Mouse (Mus musculus) central nervous system, embryonic 11.5 days (tissue): Measurements from ENCODE around the gene Klhdc9. TPM values are rescaled to one million over a fixed set of nuclear protein-coding genes. Genes with fewer than 3 reads are reported as not detected.

Experiments used
- polyA plus RNA-seq: library from polyadenylated mRNA; depleted of rRNA; stranded (reverse); fragments of >200 nt; gene quantifications from 2 replicates; pipeline ENCODE4 v1.2.3, GENCODE M21; 2012; rRNA removed

Gene Klhdc9
- polyA plus RNA-seq: 1.9 and 2.2 TPM in 2 replicates

GRCm38 (mm10) chr1:171360656-171361055 lies at the start of gene Klhdc9:
TSS of gene Klhdc9 (minus strand) at chr1:171360798.

DNA sequence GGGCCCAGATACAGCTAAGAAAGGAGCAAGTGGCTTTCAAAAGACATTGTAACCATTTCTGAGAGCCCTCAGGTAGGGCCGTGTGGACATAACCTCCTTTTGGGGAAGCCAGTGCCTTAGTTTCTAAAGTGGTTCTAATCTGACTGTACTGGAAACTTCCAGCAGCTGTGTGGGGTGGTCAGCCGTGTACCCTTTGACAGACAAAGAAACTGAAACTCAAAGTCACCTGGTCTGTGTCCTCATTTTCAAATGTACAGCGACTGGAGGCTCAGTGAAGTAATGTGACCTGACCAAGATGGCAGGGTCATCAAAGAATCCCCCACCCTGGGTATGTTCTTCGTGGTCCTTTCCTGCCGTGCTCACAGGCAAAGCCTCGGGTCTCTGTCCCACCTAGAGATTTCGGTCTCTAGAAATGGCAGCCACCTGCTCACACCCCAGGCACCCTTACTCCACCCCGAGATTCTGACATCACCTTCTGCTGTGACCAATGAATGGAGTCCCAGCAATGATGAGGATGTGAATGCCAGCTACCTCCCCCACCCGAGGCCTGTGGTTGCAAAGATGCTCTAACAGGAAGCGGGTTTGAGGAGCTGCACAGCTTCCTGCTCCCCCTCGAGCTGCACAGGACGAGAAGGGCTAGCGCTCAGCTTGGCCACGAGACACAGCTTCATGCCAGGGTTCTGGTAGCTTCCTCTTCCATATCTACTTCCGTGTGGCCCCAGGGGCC lies 27.9 kb upstream of the Klhdc9 start, which contains the start of gene Arhgap30:
TSS of gene Arhgap30 (plus strand) at position 579 of the 727 bp plus-strand sequence.

DNA sequence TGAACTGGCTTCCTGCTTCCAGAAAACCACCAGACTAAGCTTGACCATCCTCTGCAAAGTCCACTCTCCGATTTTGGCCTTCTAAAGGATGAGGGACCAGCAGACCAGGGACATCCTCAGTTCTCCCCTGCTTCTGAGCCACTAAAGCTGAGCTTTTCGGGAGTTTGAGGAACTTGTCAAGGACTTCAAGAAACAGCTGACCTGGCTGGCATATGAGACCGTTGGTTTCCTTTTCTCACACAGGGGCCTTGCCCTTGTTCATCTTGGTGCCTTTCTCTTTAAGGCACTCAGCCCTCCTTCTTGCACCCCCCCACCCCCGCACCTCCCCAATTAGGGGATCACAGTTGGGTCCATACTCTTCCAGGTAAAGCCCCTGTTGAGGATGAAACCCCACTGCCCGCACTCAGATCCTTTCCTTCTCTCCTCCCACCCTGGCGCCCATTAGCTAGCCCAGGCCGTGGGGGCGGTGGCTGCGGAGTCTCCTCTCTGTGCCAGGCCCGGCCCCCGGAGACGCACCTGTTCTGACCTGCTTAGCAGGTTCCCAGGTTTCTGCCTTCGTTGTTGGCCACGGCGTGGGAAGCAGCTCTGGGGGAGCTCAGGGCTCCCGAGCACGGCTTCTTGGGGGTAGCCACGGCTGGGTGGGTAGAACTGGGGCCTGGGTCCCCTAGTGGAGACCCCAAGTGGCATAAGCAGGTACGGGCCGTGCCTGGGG lies 9.4 kb upstream of the Klhdc9 start, which contains the start of gene Nectin4:
TSS of gene Nectin4 (plus strand) at position 255 of the 712 bp plus-strand sequence.

DNA sequence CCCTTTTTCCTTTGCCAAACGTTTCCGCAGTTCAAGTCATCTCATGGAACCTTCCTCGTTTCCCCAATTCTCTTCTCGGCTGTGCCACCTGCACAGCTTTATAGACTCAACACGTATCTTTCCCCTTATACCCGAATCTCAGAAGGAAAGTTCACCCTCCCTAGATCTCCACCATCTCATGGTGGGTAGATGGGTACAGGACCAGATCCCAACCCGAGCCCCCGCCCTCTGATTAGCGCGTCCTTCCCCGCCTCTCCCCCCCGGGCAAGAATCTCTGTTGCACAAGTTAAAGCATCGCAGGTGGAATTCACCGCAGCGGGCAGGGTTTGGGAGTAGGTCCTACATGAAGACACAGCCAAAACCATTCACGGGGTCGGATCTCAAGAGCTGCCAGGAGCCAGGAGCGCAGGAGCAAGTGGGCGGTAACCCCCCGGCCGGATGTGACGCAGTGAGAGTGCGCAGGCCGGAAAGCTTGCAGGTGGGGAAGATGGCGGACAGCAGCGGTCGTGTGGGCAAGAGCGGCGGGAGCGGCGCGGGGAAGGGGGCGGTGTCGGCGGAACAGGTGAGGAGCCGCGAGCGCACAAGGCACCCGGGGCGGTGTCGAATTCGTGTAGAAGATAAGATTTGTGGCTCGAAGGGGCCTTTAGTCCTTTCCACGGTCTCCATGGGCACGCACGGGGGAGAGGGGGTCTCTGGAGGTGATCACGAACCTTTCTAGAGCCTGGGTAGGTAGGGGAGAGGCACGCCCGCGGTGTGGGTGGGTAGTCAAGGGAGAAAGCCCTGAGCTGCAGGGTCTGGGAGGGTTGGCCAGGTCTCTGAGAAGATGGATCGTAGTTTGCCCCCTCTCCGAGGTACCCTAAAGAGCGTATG lies 15.1 kb downstream of the Klhdc9 start, which contains the start of the genes Nit1 and Pfdn2:
TSS of gene Nit1 (minus strand) at position 422 of the 870 bp plus-strand sequence.
TSS of gene Pfdn2 (plus strand) at position 446 of the 870 bp plus-strand sequence.

DNA sequence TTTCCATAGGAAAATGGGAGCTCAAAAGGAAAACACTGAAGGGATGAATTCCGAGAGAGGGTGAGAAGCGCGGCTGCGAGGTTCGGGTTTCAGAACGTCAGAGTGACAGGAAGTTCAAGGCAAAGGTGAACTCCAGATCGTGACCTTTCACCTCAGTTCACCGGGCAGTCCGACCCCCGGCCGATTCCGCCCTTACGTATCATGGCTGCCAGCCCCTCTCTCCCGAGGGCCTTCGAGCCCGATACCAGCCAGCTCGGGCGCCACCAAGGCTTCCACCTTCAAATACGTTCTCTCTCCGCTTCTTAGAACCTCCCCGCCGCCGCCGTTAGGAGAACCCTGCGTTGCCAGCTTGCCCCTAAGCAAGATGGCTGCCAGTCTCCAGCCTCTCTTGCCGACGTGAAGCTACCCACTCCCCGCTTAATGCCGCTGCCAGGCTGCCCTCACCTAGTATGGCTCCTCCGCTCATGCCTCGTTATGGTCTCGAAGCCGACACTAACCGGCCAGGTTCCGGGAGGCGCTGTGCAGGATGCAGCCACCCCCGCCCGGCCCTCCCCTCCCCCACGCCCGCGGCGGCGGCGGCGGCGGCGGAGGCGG lies 31.7 kb downstream of the Klhdc9 start, which contains the start of gene Dedd:
TSS of gene Dedd (plus strand) at position 307 of the 594 bp plus-strand sequence.

Other genes with a start within 250 kb of the Klhdc9 start
- 3.0 and 3.8 TPM in 2 replicates for gene Cfap126, start 246.9 kb downstream of the Klhdc9 start, polyA plus RNA-seq
- 236 and 443 TPM in 2 replicates for gene Sdhc, start 210.2 kb downstream of the Klhdc9 start, polyA plus RNA-seq
- gene Mpz, start 210.1 kb downstream of the Klhdc9 start, polyA plus RNA-seq: 0.72 and 3.3 TPM in 2 replicates
- 11.0 and 15.7 TPM in 2 replicates for gene Pcp4l1, start 164.5 kb downstream of the Klhdc9 start, polyA plus RNA-seq
- gene Nr1i3, start 146.8 kb downstream of the Klhdc9 start, polyA plus RNA-seq: 0.02 and 0.04 TPM in 2 replicates
- 29.2 and 29.8 TPM in 2 replicates for gene Tomm40l, start 138.3 kb downstream of the Klhdc9 start, polyA plus RNA-seq
- 41.5 and 103 TPM in 2 replicates for gene Apoa2, start 135.7 kb downstream of the Klhdc9 start, polyA plus RNA-seq
- 12.5 and 17.5 TPM in 2 replicates for gene Fcer1g, start 126.4 kb downstream of the Klhdc9 start, polyA plus RNA-seq
- 3.2 and 4.1 TPM in 2 replicates for gene Adamts4, start 110.4 kb downstream of the Klhdc9 start, polyA plus RNA-seq
- gene Ndufs2, start 109.4 kb downstream of the Klhdc9 start, polyA plus RNA-seq: 172 and 189 TPM in 2 replicates
- gene B4galt3, start 90.5 kb downstream of the Klhdc9 start, polyA plus RNA-seq: 47.0 and 62.1 TPM in 2 replicates
- gene Ppox, start 79.6 kb downstream of the Klhdc9 start, polyA plus RNA-seq: 95.5 and 100.0 TPM in 2 replicates
- 96.3 and 99.2 TPM in 2 replicates for gene Usp21, start 72.8 kb downstream of the Klhdc9 start, polyA plus RNA-seq
- 65.4 and 89.0 TPM in 2 replicates for gene Ufc1, start 65.8 kb downstream of the Klhdc9 start, polyA plus RNA-seq
- gene Dedd, start 31.7 kb downstream of the Klhdc9 start, polyA plus RNA-seq: 44.7 and 66.6 TPM in 2 replicates
- 36.9 and 48.0 TPM in 2 replicates for gene Nit1, start 15.2 kb downstream of the Klhdc9 start, polyA plus RNA-seq
- 141 and 293 TPM in 2 replicates for gene Pfdn2, start 15.1 kb downstream of the Klhdc9 start, polyA plus RNA-seq
- gene Nectin4, start 9.3 kb upstream of the Klhdc9 start, polyA plus RNA-seq: 0.95 and 1.1 TPM in 2 replicates
- 0.92 and 1.7 TPM in 2 replicates for gene Arhgap30, start 28.2 kb upstream of the Klhdc9 start, polyA plus RNA-seq
- 99.5 and 131 TPM in 2 replicates for gene Usf1, start 50.5 kb upstream of the Klhdc9 start, polyA plus RNA-seq
- 3.7 and 5.0 TPM in 2 replicates for gene Tstd1, start 58.1 kb upstream of the Klhdc9 start, polyA plus RNA-seq
- 7.0 and 10.3 TPM in 2 replicates for gene F11r, start 76.7 kb upstream of the Klhdc9 start, polyA plus RNA-seq
- gene Alyref2, start 142.7 kb upstream of the Klhdc9 start, polyA plus RNA-seq: 9.4 and 11.0 TPM in 2 replicates
- not detected in 2 replicates for gene Itln1, start 174.5 kb upstream of the Klhdc9 start, polyA plus RNA-seq
- gene Cd244a, start 198.4 kb upstream of the Klhdc9 start, polyA plus RNA-seq: 0.05 TPM in 1 of 2 replicates, not detected in the other
- 0.07 and 0.18 TPM in 2 replicates for gene Ly9, start 246.6 kb upstream of the Klhdc9 start, polyA plus RNA-seq